In genomic region chr16:42172476-42172875, GRCm38 (mm10) we compare ENCODE assay signal across 9 mouse cellular contexts.
DNase-seq lines count a peak whose midpoint lies in the region; ATAC-seq and TF ChIP-seq lines count a peak whose summit lies in the region.
"Had no signal": no experiment of that assay in that cellular context is flagged by ENCODE, and none has a peak within 500 bp of the region (broad histone marks: within the 10 kb centered on the region; RNA-seq: fewer than 3 reads in every experiment).

No protein-coding gene starts in this region.

- WGBS in forebrain, postnatal 0 days, result 20% methylated on average over 11 of the region's 11 CpGs

- in situ Hi-C loops in ES-E14 (cut with MboI; ENCODE audit: low sequenced_read_pairs in 2 of 2, unreplicated experiment in 2 of 2), result loop anchor here in 1 of 2 experiments (25.0 kb wide), 1 partner anchor 1540 kb away; no protein-coding TSS in a partner anchor

- no peaks in the 10 kb centered on the region for H3K4me1 ChIP-seq in ES-E14 (ENCODE audit: control insufficient read depth in 2 of 2, insufficient read depth in 2 of 2, low read length in 2 of 2, poor library complexity in 1 of 2)
- H3K4me1 ChIP-seq in forebrain, postnatal 0 days (ENCODE audit: insufficient read depth), result no peaks in the 10 kb centered on the region
- H3K4me1 ChIP-seq: heart, embryonic 13.5 days had no signal

- H3K9me3 ChIP-seq in ES-E14 (ENCODE audit: control insufficient read depth, insufficient read depth, low read depth, low read length), result no peaks in the 10 kb centered on the region
- no peaks in the 10 kb centered on the region for H3K9me3 ChIP-seq in forebrain, postnatal 0 days (ENCODE audit: low read length)
- H3K9me3 ChIP-seq: heart, embryonic 13.5 days had no signal

- ATAC-seq in cerebellum, adult (ENCODE audit: insufficient number of reproducible peaks, low FRiP score, low TSS enrichment), result 0 out of 2 replicates have a peak, but pooled peaks have one; percentile 26
- ATAC-seq in forebrain, postnatal 0 days, result peak; percentile 68

- no peak overlapping the region for H3K4me2 ChIP-seq in forebrain, postnatal 0 days (ENCODE audit: low read depth)
- H3K4me2 ChIP-seq: heart, embryonic 13.5 days had no signal

- DNase-seq in 3T3-L1 (ENCODE audit: low read depth, low spot score) (peak; percentile 79), ES-E14 (ENCODE audit: low read depth, low spot score) (peak; percentile 54)
- DNase-seq in forebrain, postnatal 0 days, result peak; percentile 92
- peak; percentile 68 for DNase-seq in kidney, postnatal 14 days
- peak; percentile 38 to 42 for DNase-seq in lung, adult 18-20 months
- peak; percentile 84 for DNase-seq in right cerebral cortex, adult 18-20 months
- peak; percentile 16 for DNase-seq in urinary bladder, postnatal 10 days (ENCODE audit: low spot score)

- no peak overlapping the region for H3K4me3 ChIP-seq in ES-E14 (ENCODE audit: insufficient read depth in 1 of 2, low read depth in 1 of 2, low read length in 2 of 2, poor library complexity in 1 of 2, severe bottlenecking in 1 of 2)
- H3K4me3 ChIP-seq in forebrain, postnatal 0 days (ENCODE audit: low read depth, low read length), result no peak overlapping the region
- H3K4me3 ChIP-seq: heart, embryonic 13.5 days had no signal

- H3K27me3 ChIP-seq in forebrain, postnatal 0 days (ENCODE audit: insufficient read depth, low read length), result no peaks in the 10 kb centered on the region
- H3K27me3 ChIP-seq: heart, embryonic 13.5 days had no signal

- peak; percentile 89 for TF ChIP-seq CTCF in forebrain, postnatal 0 days (IDR thresholded peaks at IDR 0.05; ENCODE audit: low read depth)

- H3K36me3 ChIP-seq in ES-E14 (ENCODE audit: control insufficient read depth, insufficient read depth, low read length, poor library complexity, severe bottlenecking), result no peaks in the 10 kb centered on the region
- H3K36me3 ChIP-seq in forebrain, postnatal 0 days (ENCODE audit: insufficient read depth), result peaks cover 5% of the 10 kb centered on the region; the same call in 1 of the 2 replicates
- H3K36me3 ChIP-seq: heart, embryonic 13.5 days had no signal

- no peak overlapping the region for H3K27ac ChIP-seq in ES-E14 (ENCODE audit: insufficient read depth, low read depth, low read length, poor library complexity, severe bottlenecking)
- no peak overlapping the region; the same call in 1 of the 2 replicates for H3K27ac ChIP-seq in forebrain, postnatal 0 days (ENCODE audit: low read depth, low read length)
- H3K27ac ChIP-seq: heart, embryonic 13.5 days had no signal

- no peak overlapping the region for H3K9ac ChIP-seq in ES-E14 (ENCODE audit: insufficient read depth, low read depth, low read length, poor library complexity, severe bottlenecking)
- H3K9ac ChIP-seq in forebrain, postnatal 0 days, result no peak overlapping the region
- H3K9ac ChIP-seq: heart, embryonic 13.5 days had no signal

TF ChIP-seq in ES-E14, 5 proteins besides CTCF, POLR2A, EP300 and RAD21:
- no peak for TF ChIP-seq HCFC1 (IDR thresholded peaks at IDR 0.05; ENCODE audit: borderline replicate concordance, insufficient read depth, low read length)
- no peak for TF ChIP-seq MAFK (IDR thresholded peaks at IDR 0.05; ENCODE audit: insufficient read depth, low read depth, low read length)
- no peak for TF ChIP-seq ZNF384 (IDR thresholded peaks at IDR 0.05; ENCODE audit: low read depth, low read length)
- no peak for TF ChIP-seq CHD2 (IDR thresholded peaks at IDR 0.05; ENCODE audit: low read depth, low read length)
- no peak for TF ChIP-seq ZC3H11A (IDR thresholded peaks at IDR 0.05; ENCODE audit: borderline replicate concordance, low read depth, low read length)
TF ChIP-seq in ES-E14: peak in this region for 0.

Comparison
In these comparisons a context has a peak if more than half of its experiments do, and no peak if none do; other contexts are left out.
1. DNase-seq: peak in every context shown above with its lines; median percentile 92 in forebrain, postnatal 0 days; 84 in right cerebral cortex, adult 18-20 months; 79 in 3T3-L1; 68 in kidney, postnatal 14 days; 54 in ES-E14; 40 in lung, adult 18-20 months; 16 in urinary bladder, postnatal 10 days.